Comparison of ENCODE assay signal across 26 mouse cellular contexts in genomic region chr11:121776947-121777346, GRCm38 (mm10). TPM values are rescaled to one million over a fixed set of nuclear protein-coding genes. Genes with fewer than 3 reads are reported as not detected.
DNase-seq lines count a peak whose midpoint lies in the region; ATAC-seq lines count a peak whose summit lies in the region.
"Had no signal": no experiment of that assay in that cellular context is flagged by ENCODE, and none has a peak within 500 bp of the region (broad histone marks: within the 10 kb centered on the region; RNA-seq: fewer than 3 reads in every experiment).

No protein-coding gene starts in this region.

- no peak overlapping the region for H3K9ac ChIP-seq in embryonic facial prominence, embryonic 15.5 days
- H3K9ac ChIP-seq in midbrain, embryonic 14.5 days (replicated peaks; ENCODE audit: low read length): no peak overlapping the region
- H3K9ac ChIP-seq: embryonic facial prominence, embryonic 13.5 days; forebrain, embryonic 13.5 days; forebrain, postnatal 0 days; heart, embryonic 13.5 days; hindbrain, embryonic 14.5 days; intestine, embryonic 15.5 days had no signal

- no peaks in the 10 kb centered on the region for H3K36me3 ChIP-seq in embryonic facial prominence, embryonic 15.5 days
- no peaks in the 10 kb centered on the region for H3K36me3 ChIP-seq in embryonic facial prominence, embryonic 10.5 days (replicated peaks)
- no peaks in the 10 kb centered on the region for H3K36me3 ChIP-seq in midbrain, embryonic 14.5 days (ENCODE audit: control insufficient read depth, insufficient read depth, low read length)
- H3K36me3 ChIP-seq: embryonic facial prominence, embryonic 13.5 days; forebrain, embryonic 10.5 days; heart, embryonic 10.5 days; heart, embryonic 13.5 days; intestine, embryonic 15.5 days had no signal

- ATAC-seq in embryonic facial prominence, embryonic 15.5 days (ENCODE audit: insufficient number of reproducible peaks, low FRiP score, low TSS enrichment, low read depth): no peak
- ATAC-seq in midbrain, embryonic 14.5 days (ENCODE audit: low FRiP score, low TSS enrichment): no peak
- ATAC-seq: forebrain, embryonic 13.5 days; forebrain, postnatal 0 days; hindbrain, postnatal 0 days; intestine, embryonic 15.5 days had no signal

- no peak for DNase-seq in embryonic facial prominence, embryonic 10.5 days (ENCODE audit: low spot score)
- DNase-seq in CD4-positive helper T cell, adult 2 months (ENCODE audit: low read depth, low spot score): peak; percentile 11
- DNase-seq in induced T-regulatory cell, adult 2 months (ENCODE audit: low read depth): peak; percentile 24
- no peak for DNase-seq in midbrain, embryonic 14.5 days
- DNase-seq in spleen, postnatal 14 days (ENCODE audit: low spot score in 2 of 2): no peak
- DNase-seq: adrenal gland, postnatal 25 days; cerebellum, postnatal 25 days; forebrain, postnatal 0 days; gastrocnemius, adult 2 months; gastrocnemius, postnatal 14 days; heart, adult 18-20 months; heart, postnatal 14 days; heart, postnatal 4 days; kidney, adult 11 months had no signal

- WGBS in embryonic facial prominence, embryonic 15.5 days: 74% methylated on average over 5 of the region's 5 CpGs
- 86% methylated on average over 5 of the region's 5 CpGs for WGBS in embryonic facial prominence, embryonic 10.5 days
- 91% methylated on average over 5 of the region's 5 CpGs for WGBS in midbrain, embryonic 14.5 days

- H3K4me2 ChIP-seq in embryonic facial prominence, embryonic 15.5 days (replicated peaks): no peak overlapping the region
- H3K4me2 ChIP-seq in midbrain, embryonic 14.5 days (ENCODE audit: low read length): no peak overlapping the region
- H3K4me2 ChIP-seq: embryonic facial prominence, embryonic 13.5 days; forebrain, embryonic 13.5 days; heart, embryonic 13.5 days; hindbrain, embryonic 14.5 days; intestine, embryonic 15.5 days had no signal

- H3K4me1 ChIP-seq in embryonic facial prominence, embryonic 15.5 days: no peaks in the 10 kb centered on the region
- no peaks in the 10 kb centered on the region for H3K4me1 ChIP-seq in embryonic facial prominence, embryonic 10.5 days
- H3K4me1 ChIP-seq in midbrain, embryonic 14.5 days (ENCODE audit: control insufficient read depth, insufficient read depth, low read length): no peaks in the 10 kb centered on the region
- H3K4me1 ChIP-seq: embryonic facial prominence, embryonic 13.5 days; forebrain, embryonic 10.5 days; forebrain, embryonic 13.5 days; intestine, embryonic 15.5 days had no signal

- H3K9me3 ChIP-seq in embryonic facial prominence, embryonic 15.5 days (replicated peaks): no peaks in the 10 kb centered on the region
- H3K9me3 ChIP-seq in embryonic facial prominence, embryonic 10.5 days: no peaks in the 10 kb centered on the region
- no peaks in the 10 kb centered on the region for H3K9me3 ChIP-seq in midbrain, embryonic 14.5 days (ENCODE audit: control insufficient read depth, low read length)
- H3K9me3 ChIP-seq: embryonic facial prominence, embryonic 13.5 days; forebrain, embryonic 10.5 days; forebrain, embryonic 13.5 days; heart, embryonic 10.5 days; heart, embryonic 13.5 days; intestine, embryonic 15.5 days had no signal

- H3K27me3 ChIP-seq in embryonic facial prominence, embryonic 15.5 days: no peaks in the 10 kb centered on the region
- H3K27me3 ChIP-seq in embryonic facial prominence, embryonic 10.5 days (replicated peaks; ENCODE audit: low read depth, poor library complexity, severe bottlenecking): no peaks in the 10 kb centered on the region
- H3K27me3 ChIP-seq in midbrain, embryonic 14.5 days (ENCODE audit: control insufficient read depth, insufficient read depth, low read length): no peaks in the 10 kb centered on the region
- H3K27me3 ChIP-seq: embryonic facial prominence, embryonic 13.5 days; forebrain, embryonic 13.5 days; heart, embryonic 13.5 days; intestine, embryonic 15.5 days had no signal

- 0 out of 2 replicates have a peak overlapping the region, but pooled peaks have one; percentile 0 for H3K27ac ChIP-seq in embryonic facial prominence, embryonic 15.5 days (replicated peaks)
- H3K27ac ChIP-seq in embryonic facial prominence, embryonic 10.5 days (replicated peaks): no peak overlapping the region
- H3K27ac ChIP-seq in midbrain, embryonic 14.5 days (replicated peaks; ENCODE audit: low read depth, low read length): no peak overlapping the region
- H3K27ac ChIP-seq: embryonic facial prominence, embryonic 13.5 days; forebrain, embryonic 10.5 days; forebrain, embryonic 13.5 days; gastrocnemius, adult 2 months; heart, embryonic 10.5 days; heart, embryonic 13.5 days; hindbrain, embryonic 14.5 days; hindbrain, postnatal 0 days; intestine, embryonic 15.5 days had no signal

- no peak overlapping the region for H3K4me3 ChIP-seq in embryonic facial prominence, embryonic 15.5 days (replicated peaks)
- H3K4me3 ChIP-seq in embryonic facial prominence, embryonic 10.5 days: no peak overlapping the region
- H3K4me3 ChIP-seq in midbrain, embryonic 14.5 days (replicated peaks; ENCODE audit: low read depth, low read length): no peak overlapping the region
- H3K4me3 ChIP-seq: embryonic facial prominence, embryonic 13.5 days; forebrain, embryonic 10.5 days; forebrain, embryonic 13.5 days; gastrocnemius, adult 2 months; heart, embryonic 10.5 days; heart, embryonic 13.5 days; intestine, embryonic 15.5 days had no signal

RNA-seq across cellular contexts. Expression of gene Ptchd3, which starts 53.1 kb away (rescaled TPM):
- polyA plus RNA-seq in embryonic facial prominence, embryonic 15.5 days (2015; fragmentation: Nextera tagmentation; extraction: Ambion mirVana): 0.08 and 0.11 TPM in 2 replicates
- not detected in 2 replicates for polyA plus RNA-seq in embryonic facial prominence, embryonic 10.5 days (2016; fragmentation: Nextera tagmentation; extraction: Ambion mirVana)
- polyA plus RNA-seq in midbrain, embryonic 14.5 days (2014; fragmentation: Nextera tagmentation; extraction: Ambion mirVana): not detected in 2 replicates
- polyA plus RNA-seq: adrenal gland, adult 2 months; embryonic facial prominence, embryonic 13.5 days; forebrain, embryonic 10.5 days; forebrain, embryonic 13.5 days; forebrain, postnatal 0 days; frontal cortex, adult 2 months; heart, embryonic 10.5 days; hindbrain, embryonic 11.5 days; hindbrain, embryonic 14.5 days; hindbrain, postnatal 0 days; intestine, embryonic 15.5 days had no signal

Comparison
In these comparisons a context has a peak if more than half of its experiments do, and no peak if none do; other contexts are left out.
1. DNase-seq: peak in CD4-positive helper T cell, adult 2 months (single experiment) and induced T-regulatory cell, adult 2 months (single experiment); none in embryonic facial prominence, embryonic 10.5 days (single experiment), midbrain, embryonic 14.5 days (single experiment) and spleen, postnatal 14 days (0 of 2).